ENCODE assay signal across 12 mouse cellular contexts in the genomic region with DNA sequence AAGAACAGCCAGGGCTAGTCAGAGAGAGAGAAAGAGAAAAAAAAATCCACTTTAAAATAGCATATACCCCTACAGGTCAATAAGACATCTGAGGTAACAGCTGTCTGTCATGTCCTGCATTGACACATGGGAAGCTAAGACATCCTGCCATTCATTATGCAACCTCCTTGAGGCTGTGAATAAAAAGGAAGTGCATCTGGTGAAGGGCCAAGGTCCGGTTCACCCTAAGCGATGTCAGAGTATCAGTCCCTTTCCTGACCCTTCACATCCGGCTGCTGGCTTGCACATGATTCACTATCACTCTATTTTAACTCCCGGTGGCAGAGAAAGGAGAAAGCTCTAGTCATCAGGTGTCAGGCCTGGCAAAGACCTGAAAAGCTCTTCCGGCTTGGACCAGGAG.
DNase-seq lines count a peak whose midpoint lies in the region; ATAC-seq lines count a peak whose summit lies in the region.
"Had no signal": no experiment of that assay in that cellular context is flagged by ENCODE, and none has a peak within 500 bp of the region (broad histone marks: within the 10 kb centered on the region; RNA-seq: fewer than 3 reads in every experiment).

No protein-coding gene starts in this region.

- H3K36me3 ChIP-seq in heart, embryonic 13.5 days, result no peaks in the 10 kb centered on the region
- no peaks in the 10 kb centered on the region for H3K36me3 ChIP-seq in midbrain, embryonic 11.5 days (ENCODE audit: control insufficient read depth, insufficient read depth, low read length)
- no peaks in the 10 kb centered on the region for H3K36me3 ChIP-seq in midbrain, embryonic 15.5 days (replicated peaks)
- no peaks in the 10 kb centered on the region for H3K36me3 ChIP-seq in forebrain, embryonic 14.5 days (ENCODE audit: control insufficient read depth, insufficient read depth, low read length)
- H3K36me3 ChIP-seq: limb, embryonic 15.5 days had no signal

- peaks cover 66% of the 10 kb centered on the region for H3K4me1 ChIP-seq in heart, embryonic 13.5 days
- peaks cover 14% of the 10 kb centered on the region for H3K4me1 ChIP-seq in midbrain, embryonic 11.5 days (ENCODE audit: control insufficient read depth, insufficient read depth, low read length)
- peaks cover 20% of the 10 kb centered on the region for H3K4me1 ChIP-seq in midbrain, embryonic 15.5 days
- peaks cover 7% of the 10 kb centered on the region; the same call in 1 of the 2 replicates for H3K4me1 ChIP-seq in forebrain, embryonic 14.5 days (ENCODE audit: control insufficient read depth, insufficient read depth, low read length)

- peak overlapping the region; percentile 86; the same call in 1 of the 2 replicates for H3K27ac ChIP-seq in heart, embryonic 13.5 days (replicated peaks)
- no peak overlapping the region for H3K27ac ChIP-seq in midbrain, embryonic 11.5 days (ENCODE audit: low read depth, low read length)
- H3K27ac ChIP-seq in midbrain, embryonic 15.5 days, result no peak overlapping the region
- no peak overlapping the region for H3K27ac ChIP-seq in forebrain, embryonic 14.5 days (ENCODE audit: low read depth, low read length)
- H3K27ac ChIP-seq: heart, adult 2 months; limb, embryonic 15.5 days had no signal

- H3K9ac ChIP-seq in heart, embryonic 13.5 days, result no peak overlapping the region
- H3K9ac ChIP-seq in midbrain, embryonic 11.5 days (ENCODE audit: low read length), result no peak overlapping the region
- H3K9ac ChIP-seq in midbrain, embryonic 15.5 days, result no peak overlapping the region
- no peak overlapping the region for H3K9ac ChIP-seq in forebrain, embryonic 14.5 days (ENCODE audit: low read length)
- H3K9ac ChIP-seq: limb, embryonic 15.5 days had no signal

- DNase-seq in heart, postnatal 25 days (ENCODE audit: low spot score), result no peak
- DNase-seq in midbrain, embryonic 11.5 days (ENCODE audit: low spot score, missing footprints), result peak; percentile 57
- peak; percentile 66 to 70 for DNase-seq in kidney, postnatal 36 days
- DNase-seq in forebrain, embryonic 14.5 days (ENCODE audit: low spot score), result no peak
- DNase-seq: cerebellum, adult 2 months; embryo, embryonic 11 days had no signal

- H3K4me3 ChIP-seq in heart, embryonic 13.5 days, result no peak overlapping the region
- no peak overlapping the region for H3K4me3 ChIP-seq in midbrain, embryonic 11.5 days (ENCODE audit: low read depth, low read length)
- H3K4me3 ChIP-seq in midbrain, embryonic 15.5 days, result no peak overlapping the region
- H3K4me3 ChIP-seq in forebrain, embryonic 14.5 days (ENCODE audit: low read depth, low read length), result no peak overlapping the region
- H3K4me3 ChIP-seq: heart, adult 2 months; limb, embryonic 15.5 days had no signal

- no peak for ATAC-seq in heart, embryonic 13.5 days (ENCODE audit: extremely low read depth, insufficient number of reproducible peaks, low FRiP score, low TSS enrichment)
- no peak for ATAC-seq in midbrain, embryonic 11.5 days (ENCODE audit: low FRiP score)
- no peak for ATAC-seq in midbrain, embryonic 15.5 days (replicated peaks)
- ATAC-seq in erythroid progenitor cell, adult 5-6 weeks (replicated peaks; ENCODE audit: low FRiP score, poor library complexity, severe bottlenecking), result no peak
- no peak for ATAC-seq in forebrain, embryonic 14.5 days
- ATAC-seq: Patski had no signal

- H3K9me3 ChIP-seq in heart, embryonic 13.5 days, result no peaks in the 10 kb centered on the region
- H3K9me3 ChIP-seq in midbrain, embryonic 11.5 days (ENCODE audit: control insufficient read depth, low read length), result no peaks in the 10 kb centered on the region
- H3K9me3 ChIP-seq in midbrain, embryonic 15.5 days, result no peaks in the 10 kb centered on the region
- H3K9me3 ChIP-seq in forebrain, embryonic 14.5 days (replicated peaks; ENCODE audit: control insufficient read depth, low read length), result no peaks in the 10 kb centered on the region
- H3K9me3 ChIP-seq: limb, embryonic 15.5 days had no signal

- intact Hi-C loops in heart, postnatal 25 days (cut with DNase I), result loop anchor here (5.0 kb wide), 1 partner anchor 40 kb away; no protein-coding TSS in a partner anchor

- 57% methylated on average over 5 of the region's 5 CpGs for WGBS in heart, embryonic 13.5 days
- WGBS in midbrain, embryonic 11.5 days, result 78% methylated on average over 5 of the region's 5 CpGs
- WGBS in midbrain, embryonic 15.5 days, result 62% methylated on average over 5 of the region's 5 CpGs
- WGBS in forebrain, embryonic 14.5 days, result 83% methylated on average over 5 of the region's 5 CpGs

- H3K27me3 ChIP-seq in heart, embryonic 13.5 days (replicated peaks), result peaks cover 9% of the 10 kb centered on the region
- H3K27me3 ChIP-seq in midbrain, embryonic 11.5 days (ENCODE audit: control insufficient read depth, insufficient read depth, low read length), result peaks cover 12% of the 10 kb centered on the region
- H3K27me3 ChIP-seq in midbrain, embryonic 15.5 days (replicated peaks), result peaks cover 9% of the 10 kb centered on the region; the same call in 1 of the 2 replicates
- peaks cover 7% of the 10 kb centered on the region; the same call in 1 of the 2 replicates for H3K27me3 ChIP-seq in forebrain, embryonic 14.5 days (replicated peaks; ENCODE audit: control insufficient read depth, insufficient read depth, low read length)

- H3K4me2 ChIP-seq in heart, embryonic 13.5 days, result no peak overlapping the region
- no peak overlapping the region for H3K4me2 ChIP-seq in midbrain, embryonic 11.5 days
- no peak overlapping the region for H3K4me2 ChIP-seq in midbrain, embryonic 15.5 days
- H3K4me2 ChIP-seq in forebrain, embryonic 14.5 days (ENCODE audit: low read length), result no peak overlapping the region
- H3K4me2 ChIP-seq: limb, embryonic 15.5 days had no signal

Comparison
In these comparisons a context has a peak if more than half of its experiments do, and no peak if none do; other contexts are left out.
1. DNase-seq: peak in midbrain, embryonic 11.5 days (single experiment) and kidney, postnatal 36 days (2 of 2); none in heart, postnatal 25 days (single experiment) and forebrain, embryonic 14.5 days (single experiment).